Mouse (Mus musculus) adrenal gland, postnatal 10 days (tissue): ENCODE results near the gene Rps11. TPM values are rescaled to one million over a fixed set of nuclear protein-coding genes. Genes with fewer than 3 reads are reported as not detected.
A peak's percentile ranks its signal among the peaks of the same experiment; 100 is the strongest.
"Not testable (repeated sequence)": the region's sequence is repeated elsewhere in the genome, so short reads cannot be mapped to it uniquely, and the experiment has no call there.

Experiments used
- DNase-seq: peaks from one replicate; pipeline ENCODE4 v3.0.0; 2021; ENCODE audit warnings: mixed read lengths
- total RNA-seq, 2 experiments: library from RNA; stranded (reverse); gene quantifications; 2 replicates each; pipeline ENCODE4 v1.2.3; 2021

Rps11 gene
- total RNA-seq, 2 experiments from 2014 or later: 1,283 to 1,295 TPM

DNA sequence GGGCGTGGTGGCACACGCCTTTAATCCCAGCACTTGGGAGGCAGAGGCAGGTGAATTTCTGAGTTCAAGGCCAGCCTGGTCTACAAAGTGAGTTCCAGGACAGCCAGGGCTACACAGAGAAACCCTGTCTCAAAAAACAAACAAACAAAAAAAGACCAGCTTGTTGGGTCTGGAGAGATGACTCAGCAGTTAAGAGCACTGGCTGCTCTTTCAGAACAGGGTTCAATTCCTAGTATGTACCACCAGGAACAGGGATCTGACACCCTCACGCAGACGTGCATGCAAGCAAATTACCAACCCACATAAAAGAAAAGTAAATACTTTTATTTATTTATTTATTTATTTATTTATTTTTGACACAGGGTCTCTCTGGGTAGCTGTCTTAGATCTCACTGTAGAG, 14.2 kb downstream of the Rps11 start:
- not testable (repeated sequence) for DNase-seq

DNA sequence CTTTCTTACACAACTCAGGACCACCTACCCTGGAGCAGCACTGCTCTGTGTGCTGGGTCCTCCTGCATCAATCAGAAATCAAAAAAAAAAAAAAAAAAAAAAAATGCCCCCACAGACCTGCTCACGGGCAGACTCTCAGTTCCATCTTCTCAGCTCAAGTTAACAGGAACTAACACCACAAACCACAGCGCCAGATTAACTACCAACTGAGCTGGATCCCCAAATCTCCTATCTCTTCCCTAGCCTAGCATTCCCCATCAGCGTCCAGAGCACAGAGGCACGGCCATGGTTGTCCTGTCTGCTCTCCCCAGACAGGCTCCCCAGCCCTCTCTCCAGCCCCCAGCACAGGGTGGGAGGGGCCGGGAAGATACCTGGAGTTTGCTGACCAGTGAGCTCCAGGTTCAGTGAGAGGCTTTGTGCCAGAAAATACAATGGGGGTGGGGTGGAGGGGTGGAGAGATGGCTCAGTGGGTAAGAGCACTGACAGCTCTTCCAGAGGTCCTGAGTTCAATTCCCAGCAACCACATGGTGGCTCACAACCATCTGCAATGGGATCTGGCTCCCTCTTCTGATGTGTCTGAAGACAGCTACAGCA, 17.1 kb downstream of the Rps11 start:
- no peak for DNase-seq

DNA sequence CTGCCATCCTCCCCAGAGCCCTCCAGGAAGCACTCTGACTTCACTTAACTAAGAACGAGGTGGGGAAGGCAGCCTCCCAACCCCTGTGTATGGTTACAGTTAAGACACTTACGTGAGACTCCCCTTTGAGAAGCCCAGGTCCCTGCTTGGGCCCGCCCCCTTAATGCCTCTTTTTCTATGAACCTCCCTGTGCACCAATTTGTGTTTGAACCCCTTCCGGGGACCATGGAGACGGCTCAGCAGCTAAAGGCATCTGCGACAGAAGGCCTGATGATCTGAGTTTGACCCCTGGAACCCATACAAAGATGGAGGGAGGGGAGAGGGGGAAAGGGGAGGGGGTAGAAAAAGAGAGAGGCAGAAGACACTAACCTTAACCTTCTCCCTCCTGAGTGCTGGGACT, 17.8 kb downstream of the Rps11 start:
- DNase-seq: no peak

DNA sequence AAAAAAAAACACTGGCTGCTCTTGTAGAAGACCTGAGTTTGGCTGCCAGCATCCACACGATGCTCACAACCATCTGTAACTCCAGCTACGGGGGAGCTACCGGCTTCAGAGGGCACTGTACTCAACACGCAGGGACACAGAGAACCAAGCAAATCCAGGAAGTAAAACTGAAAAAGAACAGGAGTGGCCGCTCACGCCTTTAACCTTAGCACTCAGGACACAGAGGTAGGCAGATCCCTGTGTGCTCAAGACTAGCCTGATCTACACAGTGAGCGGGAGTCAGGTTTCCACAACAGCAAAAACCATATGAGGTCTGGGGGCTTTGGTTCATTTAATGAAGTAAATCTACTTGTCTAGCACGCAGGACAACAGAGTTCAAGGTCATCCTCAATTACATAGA, 18.7 kb downstream of the Rps11 start:
- DNase-seq: no peak

DNA sequence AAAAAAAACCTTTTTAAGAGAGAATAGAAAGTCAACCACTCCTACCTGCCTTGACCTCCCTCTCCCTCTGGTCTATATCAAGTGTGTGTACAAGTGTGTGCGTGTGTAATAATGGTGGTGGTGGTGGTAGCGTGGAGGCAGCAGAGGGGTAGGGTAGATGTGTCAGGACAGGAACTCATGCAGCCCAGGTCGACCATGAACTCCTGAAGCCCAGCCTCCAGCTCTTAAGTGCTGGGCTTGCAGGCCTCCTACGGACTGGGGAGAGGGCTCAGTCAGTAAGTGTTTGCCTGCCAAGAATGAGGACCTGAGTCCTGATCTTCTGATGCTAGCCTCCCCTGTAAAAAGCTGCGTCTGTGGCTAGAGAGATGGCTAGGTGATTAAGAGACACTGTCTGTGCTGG, 19.3 kb downstream of the Rps11 start:
- no peak for DNase-seq

- peak; percentile 92 for DNase-seq
These were observed 20.5 kb downstream of the Rps11 start, which contains the start of gene Fcgrt for GRCm38 (mm10) chr7:45103652-45104180. TSS of gene Fcgrt (minus strand) at chr7:45103851.

DNA sequence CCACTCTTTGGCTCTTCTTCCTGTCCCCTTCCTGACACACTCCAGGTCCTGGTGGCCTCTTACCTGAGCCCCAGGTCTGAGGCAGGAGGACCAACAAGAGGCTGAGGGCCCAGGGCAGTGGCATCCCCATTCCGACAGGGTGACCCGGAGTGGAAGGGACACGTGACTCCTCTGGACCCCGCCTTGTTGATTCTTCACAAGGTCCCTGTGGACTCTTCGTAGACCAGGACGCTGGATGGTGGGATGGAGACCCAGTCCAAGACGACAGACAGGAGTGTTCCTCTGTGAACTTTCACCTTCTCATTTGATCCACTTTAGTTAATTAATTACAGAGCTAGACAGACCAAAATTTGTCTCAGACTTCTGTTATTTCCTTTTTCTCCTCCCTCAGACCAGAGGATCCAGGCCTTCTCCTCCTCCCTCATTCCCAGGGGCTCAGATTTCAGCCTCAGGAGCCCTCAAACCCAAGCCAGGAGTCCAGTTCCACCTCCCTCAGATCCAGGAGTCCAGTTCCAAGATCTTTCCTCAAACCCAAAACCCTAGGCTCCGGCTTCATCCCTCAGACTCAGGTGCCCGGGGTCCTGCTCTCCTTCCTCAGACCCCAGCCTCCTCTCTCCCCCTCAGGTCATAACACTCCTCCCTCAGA, 21.2 kb downstream of the Rps11 start:
- DNase-seq: peak; percentile 49

DNA sequence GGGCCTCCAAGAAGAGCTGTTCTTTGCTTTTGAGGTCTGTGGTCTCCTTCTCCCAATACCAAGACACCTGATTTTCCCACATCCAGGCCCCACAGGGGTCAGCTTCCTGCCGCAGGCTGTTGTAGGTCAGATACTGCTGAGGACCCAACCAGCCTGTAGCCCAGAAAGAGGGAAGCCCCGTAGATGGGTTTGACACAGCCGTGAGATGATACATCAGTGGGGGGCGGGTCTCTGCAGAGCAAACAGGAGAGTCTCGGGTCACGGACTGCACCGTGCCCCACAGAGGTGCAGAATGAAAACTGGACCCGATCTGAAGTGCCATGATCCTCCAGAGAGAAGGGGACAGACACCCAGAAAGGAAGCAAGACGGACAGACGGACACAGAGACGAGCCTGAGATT, 21.8 kb downstream of the Rps11 start:
- DNase-seq: no peak

DNA sequence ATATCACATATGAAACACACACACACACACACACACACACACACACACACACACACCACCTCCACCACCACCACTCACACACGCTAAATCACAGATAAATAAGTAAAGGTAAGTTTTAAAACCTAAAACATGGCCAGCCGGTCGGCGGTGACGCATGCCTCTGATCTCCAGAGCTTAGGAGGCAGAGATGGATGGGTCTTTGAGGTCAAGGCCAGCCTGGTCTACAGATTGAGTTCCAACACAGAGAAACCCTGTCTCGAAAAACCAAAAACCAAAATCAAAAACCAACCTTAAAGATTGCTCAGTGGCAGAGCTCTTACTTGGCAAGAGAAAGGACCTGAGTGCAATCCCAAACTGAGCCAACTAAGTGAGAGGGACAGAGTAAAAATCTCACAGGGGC, 24.2 kb downstream of the Rps11 start:
- DNase-seq: no peak

GRCm38 (mm10) chr7:45098541-45099240, 25.5 kb downstream of the Rps11 start:
- DNase-seq: no peak

- no peak for DNase-seq
These were observed 26.8 kb downstream of the Rps11 start for GRCm38 (mm10) chr7:45097479-45097878.

DNA sequence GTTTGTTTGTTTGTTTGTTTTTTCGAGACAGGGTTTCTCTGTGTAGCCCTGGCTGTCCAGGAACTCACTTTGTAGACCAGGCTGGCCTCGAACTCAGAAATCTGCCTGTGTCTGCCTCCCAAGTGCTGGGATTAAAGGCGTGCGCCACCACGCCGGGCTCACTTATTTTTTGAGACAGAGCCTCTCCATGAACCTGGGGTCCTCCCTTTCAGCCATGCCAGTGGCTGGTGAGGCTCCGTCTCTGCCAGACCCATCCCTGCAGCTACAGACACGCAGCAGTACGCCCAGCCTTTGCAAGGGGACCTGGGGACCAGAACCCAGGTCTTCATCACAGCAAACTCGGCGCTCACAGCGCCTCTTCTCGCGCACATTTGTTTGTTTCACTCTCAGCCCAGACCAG, 28.3 kb downstream of the Rps11 start:
- not testable (repeated sequence) for DNase-seq

- DNase-seq: no peak
These were observed 28.9 kb downstream of the Rps11 start for GRCm38 (mm10) chr7:45095367-45095766.

- peak; percentile 2 for DNase-seq
These were observed 30.1 kb downstream of the Rps11 start for GRCm38 (mm10) chr7:45094121-45094520.

DNA sequence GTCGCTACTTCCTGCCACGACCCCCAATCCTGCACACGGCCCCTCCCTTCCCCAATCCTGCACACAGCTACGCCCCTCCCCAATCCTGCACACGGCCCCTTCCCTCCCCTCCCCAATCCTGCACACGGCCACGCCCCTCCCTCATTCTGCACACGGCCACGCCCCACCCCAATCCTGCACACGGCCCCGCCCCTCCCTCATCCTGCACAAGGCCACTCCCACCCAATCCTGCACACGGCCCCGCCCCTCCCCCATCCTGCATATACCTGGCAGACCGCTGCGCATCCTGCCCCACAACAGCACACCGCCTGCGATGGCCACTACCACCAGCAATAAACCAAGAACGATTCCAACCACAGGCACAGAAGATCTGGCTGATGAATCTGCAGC, 30.7 kb downstream of the Rps11 start:
- DNase-seq: peak; percentile 26

- no peak for DNase-seq
These were observed 31.3 kb downstream of the Rps11 start for GRCm38 (mm10) chr7:45092828-45093515.

DNA sequence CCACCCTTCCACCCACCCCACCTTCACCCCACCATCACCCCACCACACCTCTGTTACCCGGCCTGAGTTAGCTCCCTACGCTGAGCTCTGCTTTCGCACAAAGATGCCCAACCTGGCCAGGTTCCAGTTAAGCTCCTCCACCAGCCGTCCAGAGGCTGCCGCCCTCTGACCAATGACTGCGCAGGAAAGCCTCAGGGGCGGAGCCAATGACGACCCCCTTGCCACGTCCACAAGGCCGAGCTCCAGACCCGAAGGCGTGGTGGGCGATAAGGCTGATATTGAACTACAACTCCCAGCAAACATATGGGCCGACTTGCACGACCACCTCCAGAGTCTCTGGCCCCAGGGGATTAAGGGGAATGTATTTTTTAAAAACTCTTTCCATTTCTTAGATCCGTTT, 32.2 kb downstream of the Rps11 start, which contains the start of gene Rcn3:
Rcn3 (minus strand) TSS at position 174 of the 400 bp plus-strand sequence.
- peak; percentile 88 for DNase-seq

DNA sequence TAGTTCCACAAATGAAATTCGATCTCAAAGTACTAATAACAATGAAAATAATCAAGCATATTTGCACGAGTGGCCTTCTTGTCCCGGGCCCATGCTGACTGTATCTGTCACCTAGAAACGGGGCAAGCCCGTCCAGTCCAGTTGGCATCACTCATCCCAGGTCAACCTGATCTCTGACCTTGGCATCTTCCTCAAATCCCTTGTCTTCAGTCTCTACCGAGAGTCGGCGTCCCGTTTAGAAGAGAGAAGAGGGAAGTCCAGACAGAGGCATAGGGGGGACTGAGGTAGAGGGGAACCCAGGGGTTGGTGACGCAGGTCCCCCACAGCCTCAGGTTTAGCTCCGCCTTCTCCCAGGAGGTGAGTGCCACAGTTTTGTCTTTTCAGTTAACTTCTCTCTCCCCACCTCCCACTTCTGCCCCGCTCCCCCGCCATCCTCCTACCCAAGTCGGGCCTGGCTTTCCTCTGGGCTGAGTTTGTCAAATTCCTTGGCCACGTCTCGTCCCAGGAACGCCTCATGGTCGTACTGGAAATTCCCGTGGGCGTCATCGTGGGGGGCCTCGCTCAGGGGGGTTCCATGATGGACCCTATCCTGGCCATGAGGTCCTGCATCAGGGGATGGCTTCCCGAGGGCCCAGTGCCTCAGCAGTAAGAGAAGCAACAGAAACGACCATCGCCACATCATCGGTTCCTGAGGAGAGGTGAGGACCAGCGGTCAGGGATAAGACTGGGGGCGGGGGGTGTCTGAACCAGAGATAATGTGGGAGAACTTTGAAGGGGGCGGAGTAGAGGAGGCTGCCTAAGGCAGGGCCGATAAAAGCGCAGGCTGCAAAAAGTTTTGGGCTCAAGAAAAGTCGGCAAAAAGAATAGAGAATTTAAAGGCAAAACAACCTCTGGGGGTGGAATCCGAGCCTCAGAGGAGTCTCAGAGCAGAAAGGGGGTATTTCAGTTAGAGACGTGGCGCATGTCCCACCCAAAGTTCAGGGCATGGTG, 32.9 kb downstream of the Rps11 start:
- DNase-seq: no peak

DNA sequence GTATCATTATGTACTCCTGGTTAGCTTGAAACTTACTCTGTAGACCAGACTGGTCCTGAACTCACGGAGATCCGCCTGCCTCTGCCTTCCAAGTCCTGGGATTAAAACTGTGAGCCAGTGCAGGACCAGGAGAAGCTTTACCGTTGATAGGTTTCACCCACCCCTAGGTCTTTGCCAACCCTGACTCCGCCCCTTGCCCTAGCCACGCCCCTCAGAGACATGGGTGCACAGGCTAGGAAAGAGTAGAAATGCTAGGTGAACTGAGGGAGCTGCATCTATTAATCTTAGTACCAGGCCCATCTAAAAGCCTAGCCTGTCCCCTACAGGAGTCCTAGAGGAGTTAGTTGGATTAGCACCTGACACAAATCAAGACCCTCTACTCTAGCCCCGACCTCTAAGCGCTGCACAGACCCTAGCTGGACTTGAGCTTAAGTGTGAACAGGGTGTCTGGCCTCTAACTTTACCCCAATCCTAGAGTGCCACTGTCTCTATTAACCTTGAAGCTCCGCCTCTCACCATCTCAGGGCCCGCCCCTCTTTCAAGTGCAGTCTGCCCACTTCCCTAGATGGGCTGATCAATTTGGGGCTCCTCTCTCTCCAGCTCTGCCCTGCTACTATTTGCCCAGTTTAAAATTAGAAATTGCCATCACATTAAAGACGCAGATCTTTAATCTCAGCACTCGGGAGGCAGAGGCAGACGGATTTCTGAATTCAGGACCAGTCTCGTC, 33.8 kb downstream of the Rps11 start:
- DNase-seq: peak; percentile 18

GRCm38 (mm10) chr7:45088597-45088996, 35.6 kb downstream of the Rps11 start:
- DNase-seq: no peak

DNA sequence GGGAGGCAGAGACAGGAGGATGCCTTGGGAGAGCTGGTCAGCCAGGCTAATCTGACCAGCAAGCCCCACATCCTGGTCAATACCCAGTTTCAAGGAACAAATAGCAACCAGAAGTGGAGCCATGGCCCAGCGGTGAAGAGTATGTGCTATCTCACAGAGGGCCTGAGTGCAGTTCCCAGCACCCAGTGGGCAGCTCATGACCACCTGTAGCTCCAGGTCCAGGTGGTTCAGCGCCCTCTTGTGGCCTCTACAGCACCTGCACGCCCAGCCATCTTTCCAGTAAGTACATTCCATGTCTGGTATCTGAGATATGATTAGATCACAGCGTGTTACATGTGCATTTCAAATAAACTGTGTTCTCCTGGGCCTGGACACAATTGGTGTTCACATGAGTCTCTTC, 38.2 kb downstream of the Rps11 start:
- DNase-seq: peak; percentile 3
